In genomic region chr16:72699238-72700006, GRCm38 (mm10) we compare ENCODE assay signal across 10 mouse cellular contexts.
A peak's percentile ranks its signal among the peaks of the same experiment; 100 is the strongest.
DNase-seq lines count a peak whose midpoint lies in the region; ATAC-seq and TF ChIP-seq lines count a peak whose summit lies in the region.
"Had no signal": no experiment of that assay in that cellular context is flagged by ENCODE, and none has a peak within 500 bp of the region (broad histone marks: within the 10 kb centered on the region; RNA-seq: fewer than 3 reads in every experiment).

No protein-coding gene starts in this region.

- peak overlapping the region; percentile 76 for H3K27ac ChIP-seq in hindbrain, embryonic 14.5 days
- 0 out of 2 replicates have a peak overlapping the region, but pooled peaks have one; percentile 3 for H3K27ac ChIP-seq in neural tube, embryonic 12.5 days
- no peak overlapping the region for H3K27ac ChIP-seq in lung, postnatal 0 days (ENCODE audit: low read length)

- peak; percentile 23 for DNase-seq in left cerebral cortex, adult 11 months (ENCODE audit: low spot score)
- DNase-seq in left cerebral cortex, postnatal 4 days: no peak
- peak; percentile 68 for DNase-seq in brain, embryonic 18.5 days (ENCODE audit: low read depth, low spot score)
- peak; percentile 57 for DNase-seq in hindbrain, embryonic 14.5 days (ENCODE audit: low spot score)
- DNase-seq in heart, adult 9 months (ENCODE audit: low spot score in 2 of 2): no peak
- no peak for DNase-seq in lung, postnatal 0 days (ENCODE audit: low spot score)
- no peak for DNase-seq in adrenal gland, adult (ENCODE audit: inconsistent age in 2 of 2, low spot score in 1 of 2)
- DNase-seq: heart, adult 11 months; thymus, postnatal 25 days had no signal

- WGBS in hindbrain, embryonic 14.5 days: 29% methylated on average over 12 of the region's 12 CpGs
- WGBS in neural tube, embryonic 12.5 days: 37% methylated on average over 12 of the region's 12 CpGs
- 54% methylated on average over 12 of the region's 12 CpGs for WGBS in lung, postnatal 0 days

- no peak for TF ChIP-seq CTCF in lung, postnatal 0 days (IDR thresholded peaks at IDR 0.05)

- H3K4me3 ChIP-seq in hindbrain, embryonic 14.5 days (replicated peaks; ENCODE audit: low read length): no peak overlapping the region
- no peak overlapping the region for H3K4me3 ChIP-seq in neural tube, embryonic 12.5 days
- no peak overlapping the region for H3K4me3 ChIP-seq in lung, postnatal 0 days (ENCODE audit: low read depth, low read length)

- H3K36me3 ChIP-seq in hindbrain, embryonic 14.5 days (replicated peaks; ENCODE audit: control insufficient read depth, insufficient read depth): no peaks in the 10 kb centered on the region
- H3K36me3 ChIP-seq in neural tube, embryonic 12.5 days: no peaks in the 10 kb centered on the region
- no peaks in the 10 kb centered on the region for H3K36me3 ChIP-seq in lung, postnatal 0 days (ENCODE audit: insufficient read depth, low read length)

- no peak for TF ChIP-seq EP300 in lung, postnatal 0 days (IDR thresholded peaks at IDR 0.05)

- peaks cover 11% of the 10 kb centered on the region for H3K4me1 ChIP-seq in hindbrain, embryonic 14.5 days (replicated peaks; ENCODE audit: control insufficient read depth, insufficient read depth, low read length)
- H3K4me1 ChIP-seq in neural tube, embryonic 12.5 days: peaks cover 41% of the 10 kb centered on the region
- no peaks in the 10 kb centered on the region; the same call in 1 of the 2 replicates for H3K4me1 ChIP-seq in lung, postnatal 0 days (ENCODE audit: insufficient read depth, low read depth, low read length)

- peak overlapping the region; percentile 5 for H3K4me2 ChIP-seq in hindbrain, embryonic 14.5 days (replicated peaks)
- H3K4me2 ChIP-seq in neural tube, embryonic 12.5 days (replicated peaks): no peak overlapping the region
- no peak overlapping the region for H3K4me2 ChIP-seq in lung, postnatal 0 days (replicated peaks; ENCODE audit: low read depth, low read length)

- H3K27me3 ChIP-seq in hindbrain, embryonic 14.5 days (ENCODE audit: control insufficient read depth, insufficient read depth, low read length): no peaks in the 10 kb centered on the region
- no peaks in the 10 kb centered on the region for H3K27me3 ChIP-seq in neural tube, embryonic 12.5 days (replicated peaks)
- H3K27me3 ChIP-seq in lung, postnatal 0 days (replicated peaks; ENCODE audit: insufficient read depth, low read length): no peaks in the 10 kb centered on the region

- no peaks in the 10 kb centered on the region for H3K9me3 ChIP-seq in hindbrain, embryonic 14.5 days (ENCODE audit: control insufficient read depth, low read length)
- H3K9me3 ChIP-seq in neural tube, embryonic 12.5 days: no peaks in the 10 kb centered on the region
- H3K9me3 ChIP-seq in lung, postnatal 0 days (ENCODE audit: low read length): no peaks in the 10 kb centered on the region

- intact Hi-C loops in left cerebral cortex, postnatal 4 days (cut with DNase I): no loop called here

- peak; percentile 85 for ATAC-seq in hindbrain, embryonic 14.5 days (ENCODE audit: low FRiP score)
- ATAC-seq in neural tube, embryonic 12.5 days (ENCODE audit: low FRiP score, low read depth): peak; percentile 85
- ATAC-seq in lung, postnatal 0 days: no peak

- no peak overlapping the region for H3K9ac ChIP-seq in hindbrain, embryonic 14.5 days
- H3K9ac ChIP-seq in neural tube, embryonic 12.5 days: no peak overlapping the region
- no peak overlapping the region for H3K9ac ChIP-seq in lung, postnatal 0 days (replicated peaks; ENCODE audit: low read depth)

Comparison
In these comparisons a context has a peak if more than half of its experiments do, and no peak if none do; other contexts are left out.
1. DNase-seq: peak in left cerebral cortex, adult 11 months (single experiment), brain, embryonic 18.5 days (single experiment) and hindbrain, embryonic 14.5 days (single experiment); none in left cerebral cortex, postnatal 4 days (single experiment), heart, adult 9 months (0 of 2), lung, postnatal 0 days (single experiment) and adrenal gland, adult (0 of 2).